Mouse (Mus musculus) embryo, embryonic 10.5 days (tissue): ENCODE measurements around the gene Cd300c.
"Not testable (repeated sequence)": the region's sequence is repeated elsewhere in the genome, so short reads cannot be mapped to it uniquely, and the experiment has no call there.

Experiments
- DNase-seq: peaks from one replicate; pipeline ENCODE4 v3.0.0-alpha.2; 2015; ENCODE audit warnings: low spot score

Gene Cd300c

DNA sequence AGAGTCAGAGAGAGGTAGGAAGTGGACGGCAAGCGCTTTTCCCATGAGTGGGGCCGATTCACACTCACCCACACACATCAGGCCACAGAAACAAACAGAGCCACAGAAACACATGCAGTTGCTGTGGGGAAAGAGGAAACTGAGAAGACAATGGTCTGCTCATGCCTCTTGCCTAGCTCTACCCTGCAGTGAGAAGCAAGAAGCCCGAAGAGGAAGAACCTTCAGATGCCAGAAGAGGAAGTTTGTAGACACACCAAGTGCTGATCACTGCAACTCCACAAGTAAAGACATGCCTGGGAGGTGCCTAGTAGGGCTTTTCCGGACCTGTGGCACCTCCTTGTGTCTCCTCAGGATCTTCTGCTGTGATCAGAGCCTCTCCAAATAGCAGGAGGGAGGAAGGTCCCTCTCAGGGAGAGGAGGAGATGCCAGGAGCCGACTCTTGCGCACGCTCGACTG, at the start of gene Cd300c:
Cd300c (minus strand) TSS at position 406 of the 456 bp plus-strand sequence.
- no peak for DNase-seq

DNA sequence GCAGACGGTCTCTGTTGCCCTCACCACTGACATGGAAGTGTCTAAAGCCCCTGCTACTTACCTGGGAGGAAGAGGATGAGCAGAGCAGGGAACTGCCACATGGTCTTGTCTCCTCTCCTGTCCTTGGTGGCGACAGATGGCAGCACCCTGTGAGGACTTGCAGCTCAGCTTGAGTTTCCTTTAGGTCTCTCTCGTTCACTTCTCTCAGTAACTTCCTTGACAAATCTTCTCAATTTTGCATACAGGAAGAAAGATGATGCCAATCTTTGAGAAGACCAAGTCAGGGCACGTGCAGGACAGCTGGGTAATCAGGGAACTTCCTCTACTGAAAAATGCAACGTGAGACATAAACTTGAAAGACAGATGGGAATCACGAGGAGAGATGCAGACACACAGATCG, 47.1 kb upstream of the Cd300c start, which contains the start of gene Cd300ld2:
Cd300ld2 (minus strand) TSS at position 101 of the 400 bp plus-strand sequence.
- DNase-seq: not testable (repeated sequence)

DNA sequence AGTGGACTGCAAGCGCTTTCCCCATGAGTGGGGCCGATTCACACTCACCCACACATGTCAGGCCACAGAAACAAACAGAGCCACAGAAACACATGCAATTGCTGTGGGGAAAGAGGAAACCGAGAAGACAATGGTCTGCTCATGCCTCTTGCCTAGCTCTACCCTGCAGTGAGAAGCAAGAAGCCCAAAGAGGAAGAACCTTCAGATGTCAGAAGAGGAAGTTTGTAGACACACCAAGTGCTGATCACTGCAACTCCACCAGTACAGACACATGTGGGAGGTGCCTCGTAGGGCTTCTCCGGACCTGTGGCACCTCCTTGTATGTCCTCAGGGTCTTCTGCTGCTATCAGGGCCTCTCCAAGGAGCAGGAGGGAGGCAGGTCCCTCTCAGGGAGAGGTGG, 35.1 kb upstream of the Cd300c start:
- DNase-seq: no peak

DNA sequence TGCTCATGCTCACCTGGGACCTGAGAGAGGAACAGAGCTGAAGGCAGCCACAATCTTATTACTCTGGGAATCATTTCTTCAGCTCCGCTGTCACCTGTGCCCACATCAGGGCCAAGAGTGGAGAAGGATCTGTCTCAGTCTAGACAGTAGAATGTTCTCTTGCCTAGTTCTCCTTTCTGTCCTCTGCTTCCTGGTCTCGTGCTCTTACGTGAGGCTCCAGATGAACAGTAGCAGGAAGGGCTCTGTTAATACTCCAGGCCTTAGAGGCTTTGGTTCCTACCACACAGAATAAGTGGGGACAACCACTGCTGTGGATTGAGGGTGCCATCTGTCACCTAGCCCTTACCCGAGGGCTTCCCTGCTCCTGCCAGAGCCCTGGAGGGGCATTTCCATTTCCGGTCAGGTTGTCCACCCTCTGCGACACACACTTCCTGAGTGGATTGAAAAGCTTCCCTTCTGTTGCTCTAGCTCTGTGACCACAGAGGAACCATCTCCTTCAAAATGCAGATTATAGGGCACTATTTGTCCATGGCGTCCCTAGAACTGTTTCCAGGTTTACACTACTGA, 32.6 kb upstream of the Cd300c start, which contains the start of gene Cd300c2:
Cd300c2 (minus strand) TSS at position 407 of the 567 bp plus-strand sequence.
- DNase-seq: no peak

DNA sequence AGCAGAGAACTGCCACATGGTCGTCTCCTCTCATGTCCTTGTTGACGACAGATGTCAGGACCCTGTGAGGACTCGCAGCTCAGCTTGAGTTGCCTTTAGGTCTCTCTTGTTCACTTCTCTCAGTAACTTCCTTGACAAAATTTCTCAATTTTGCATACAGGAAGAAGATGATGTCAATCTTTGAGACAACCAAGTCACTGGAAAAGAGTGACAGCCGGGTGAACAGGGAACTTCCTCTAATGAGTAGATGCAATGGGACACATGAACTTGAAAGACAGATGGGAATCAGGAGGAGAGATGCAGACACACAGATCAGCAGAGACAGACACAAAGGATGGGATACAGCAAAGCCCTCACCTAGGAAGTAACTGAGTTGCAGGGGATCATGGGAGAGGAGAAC, 20.8 kb upstream of the Cd300c start, which contains the start of gene Cd300ld:
Cd300ld (minus strand) TSS at position 130 of the 400 bp plus-strand sequence.
- DNase-seq: no peak

DNA sequence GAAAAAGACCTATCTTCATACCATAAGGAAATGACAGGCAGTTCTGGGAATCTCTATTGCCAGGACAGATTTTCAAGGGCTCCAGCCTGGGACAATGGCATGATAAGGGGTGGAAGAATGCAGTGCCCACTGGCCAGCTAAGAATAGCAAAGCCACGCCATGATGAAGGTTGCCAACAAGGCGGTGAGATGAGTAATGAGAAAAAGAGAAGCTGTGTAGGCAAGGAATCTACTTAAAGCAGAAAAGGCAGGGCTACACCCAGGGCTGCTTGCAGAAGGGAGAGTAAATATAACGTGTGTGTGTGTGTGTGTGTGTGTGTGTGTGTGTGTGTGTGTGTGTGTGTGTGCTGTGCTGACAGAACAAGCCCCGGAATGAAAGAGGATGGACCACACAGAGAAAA, 12.9 kb upstream of the Cd300c start:
- DNase-seq: no peak

DNA sequence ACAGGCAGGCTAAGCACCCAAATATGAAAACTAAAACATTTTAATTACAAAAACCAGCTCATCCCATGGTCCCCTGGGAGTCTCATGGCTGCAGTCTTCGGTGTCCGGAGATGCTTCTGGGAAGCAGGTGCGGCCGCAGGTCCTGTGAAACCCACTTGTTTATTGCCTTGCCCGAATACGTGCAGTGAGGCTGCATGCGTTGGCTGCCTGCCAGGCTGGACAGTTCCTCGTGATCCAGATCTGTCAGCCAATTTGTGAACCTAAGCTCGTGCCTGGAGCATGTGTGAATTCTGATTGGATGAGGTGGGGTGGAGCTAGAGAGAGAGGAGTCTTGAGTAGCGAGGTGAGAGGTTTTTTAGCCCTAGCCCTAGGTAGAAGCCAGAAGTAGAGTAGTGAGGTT, 3.8 kb upstream of the Cd300c start:
- no peak for DNase-seq

DNA sequence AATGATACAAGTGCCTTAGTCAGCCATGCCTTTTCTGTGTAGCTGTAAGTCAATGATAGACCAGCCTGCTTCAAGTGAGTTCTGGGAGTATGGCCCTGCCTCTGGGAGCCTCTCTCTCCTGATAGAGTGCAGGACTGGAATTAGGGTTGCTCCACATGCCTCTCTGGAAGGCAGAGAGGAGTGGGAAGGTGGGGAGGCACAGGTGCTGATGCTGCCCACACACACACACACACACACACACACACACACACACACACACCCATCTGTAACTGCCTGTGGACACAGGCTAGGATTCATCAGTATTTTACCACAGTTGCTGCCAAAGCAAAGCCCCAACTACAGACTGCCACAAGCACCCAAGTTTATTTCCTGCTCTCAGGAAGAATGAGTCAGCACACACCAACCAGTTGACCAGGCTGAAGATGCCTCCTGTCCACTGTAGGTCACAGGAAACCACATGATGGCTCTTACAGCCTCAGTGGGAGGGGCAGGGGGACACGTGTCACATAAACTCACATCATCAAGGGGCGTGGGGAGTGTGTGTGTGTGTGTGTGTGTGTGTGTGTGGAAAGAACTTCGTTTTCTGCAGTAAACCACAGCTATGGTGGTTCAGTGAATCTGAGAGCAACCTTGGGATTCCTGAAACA, 3.7 kb downstream of the Cd300c start:
- no peak for DNase-seq

DNA sequence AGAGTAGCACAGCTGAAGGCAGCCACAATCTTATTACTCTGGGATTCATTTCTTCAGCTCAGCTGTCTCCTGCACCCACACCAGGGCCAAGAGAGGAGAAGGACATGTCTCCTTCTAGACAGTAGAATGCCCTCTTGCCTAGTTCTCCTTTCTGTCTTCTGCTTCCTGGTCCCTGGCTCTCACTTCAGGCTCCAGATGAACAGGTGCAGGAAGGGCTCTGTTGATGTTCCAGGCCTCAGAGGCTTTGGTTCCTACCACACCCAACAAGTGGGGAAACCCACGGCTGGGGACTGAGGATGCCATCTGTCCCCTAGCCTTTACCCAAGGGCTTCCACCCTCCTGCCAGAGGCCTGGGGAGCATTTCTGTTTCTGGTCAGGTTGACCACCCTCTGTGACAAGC, 8.6 kb downstream of the Cd300c start:
- no peak for DNase-seq

DNA sequence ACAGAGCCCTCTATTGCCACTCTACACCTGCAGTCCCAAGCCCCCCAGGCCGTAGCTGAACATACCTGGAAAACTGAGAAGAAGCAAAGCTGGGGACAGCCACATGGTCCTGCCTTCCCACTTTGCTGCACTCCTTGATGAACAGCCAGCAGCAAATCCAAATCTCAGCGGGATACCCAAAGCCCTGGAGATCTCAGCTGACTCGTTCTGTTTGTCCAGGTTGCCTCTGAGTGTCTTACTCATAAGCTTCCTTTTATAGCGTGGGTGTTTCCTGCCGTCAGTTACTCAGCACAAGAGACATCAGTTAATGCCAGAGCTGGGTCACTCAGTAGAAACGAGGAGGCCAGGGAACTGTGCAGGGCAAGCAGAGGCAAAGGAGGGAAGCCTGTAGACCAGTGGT, 34.8 kb downstream of the Cd300c start, which contains the start of gene Cd300lb:
Cd300lb (minus strand) TSS at position 243 of the 400 bp plus-strand sequence.
- DNase-seq: no peak

DNA sequence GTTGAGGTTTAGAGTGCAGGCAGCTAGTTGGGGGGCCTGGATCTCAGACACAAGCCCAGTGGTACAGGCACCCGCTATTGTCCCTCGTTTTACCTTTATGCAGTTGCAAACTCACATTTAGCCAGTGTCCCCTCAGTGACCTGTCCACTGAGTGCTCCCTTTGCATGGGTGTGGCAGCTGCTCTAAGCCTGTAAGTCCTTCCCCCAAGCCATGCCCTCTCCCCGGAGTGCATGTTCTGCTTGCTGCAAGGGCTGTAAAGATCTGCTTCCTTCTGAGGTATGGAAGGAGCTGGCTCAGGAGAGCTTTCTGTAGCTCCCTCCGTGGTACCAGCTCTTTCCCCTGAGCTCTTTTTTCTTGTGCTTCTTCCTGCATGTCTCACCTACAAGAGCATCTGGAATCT, 35.4 kb downstream of the Cd300c start:
- no peak for DNase-seq

DNA sequence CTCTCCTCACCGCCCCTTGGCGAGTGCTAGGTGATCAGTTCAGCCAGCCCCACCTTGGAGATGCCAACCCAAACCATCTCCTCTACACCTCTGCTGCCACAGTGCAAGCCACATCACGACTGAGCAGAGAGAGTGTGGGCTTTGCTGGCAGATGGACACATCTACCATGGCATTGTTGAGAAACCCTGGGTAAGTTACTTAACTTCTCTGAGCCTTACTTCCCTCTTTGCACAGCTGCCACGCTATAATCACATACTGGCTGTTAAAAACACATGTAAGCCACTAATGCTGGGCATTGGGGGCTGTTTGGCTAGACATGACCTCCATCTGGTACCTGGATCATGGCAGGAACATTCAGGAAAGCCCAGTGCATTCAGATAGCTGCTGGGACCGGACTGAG, 37.9 kb downstream of the Cd300c start:
- DNase-seq: no peak

DNA sequence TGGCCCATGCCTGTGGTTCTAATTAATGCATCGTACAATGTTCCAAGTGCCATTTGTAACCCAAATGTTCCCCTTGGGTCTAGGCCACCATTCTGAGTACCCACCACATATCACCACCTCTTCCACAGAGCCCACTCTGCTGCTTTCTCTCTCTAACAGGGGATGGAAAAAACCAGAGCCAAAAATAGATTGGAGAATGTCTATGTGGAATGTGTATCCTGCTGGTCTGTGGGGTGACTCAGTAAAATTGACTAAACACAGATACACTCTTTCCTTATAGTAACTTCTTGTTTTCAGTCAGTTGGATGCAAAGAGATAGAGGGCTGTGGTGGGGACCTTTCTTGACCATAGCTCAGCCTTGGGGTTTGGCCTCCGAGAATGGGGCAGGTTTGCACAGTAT, 39.4 kb downstream of the Cd300c start:
- DNase-seq: no peak

DNA sequence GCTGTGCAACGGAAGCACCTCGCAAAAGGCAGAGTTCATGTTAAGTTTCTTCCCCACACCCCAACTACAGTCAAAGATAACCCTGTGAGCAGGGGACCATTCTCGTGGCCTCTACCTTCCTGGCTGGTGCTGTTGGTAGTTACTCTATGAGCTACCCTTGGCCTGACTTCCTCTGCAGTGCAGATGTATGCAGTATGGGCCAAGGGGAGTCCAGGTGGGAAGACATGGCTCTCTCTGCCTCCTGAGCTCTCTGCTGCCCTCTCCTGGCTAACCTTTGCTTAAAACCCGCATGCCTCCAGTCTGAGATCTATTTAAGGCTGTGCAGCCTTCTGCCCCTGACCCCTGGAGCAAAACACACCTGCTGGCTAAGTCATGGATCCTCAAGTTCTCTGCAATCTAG, 45.0 kb downstream of the Cd300c start:
- peak; percentile 30 for DNase-seq

DNA sequence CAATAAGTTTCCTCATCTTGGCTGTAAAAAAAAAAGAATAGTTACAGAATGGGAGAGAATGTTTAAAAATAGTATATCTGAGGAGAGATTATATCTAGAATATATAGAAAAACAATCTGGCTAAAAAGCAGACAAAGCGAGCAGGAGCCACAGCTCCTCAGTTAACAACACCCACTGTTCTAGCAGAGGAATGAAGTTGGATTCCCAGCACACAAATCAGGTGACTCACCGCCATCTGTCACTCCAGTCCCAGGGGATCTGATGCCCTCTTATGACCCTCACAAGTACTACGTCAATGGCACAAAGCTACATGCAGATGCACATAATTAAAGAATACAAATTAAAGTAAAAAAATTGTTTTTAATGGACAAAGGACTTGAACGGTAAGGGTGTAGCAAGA, 46.5 kb downstream of the Cd300c start:
- DNase-seq: no peak

DNA sequence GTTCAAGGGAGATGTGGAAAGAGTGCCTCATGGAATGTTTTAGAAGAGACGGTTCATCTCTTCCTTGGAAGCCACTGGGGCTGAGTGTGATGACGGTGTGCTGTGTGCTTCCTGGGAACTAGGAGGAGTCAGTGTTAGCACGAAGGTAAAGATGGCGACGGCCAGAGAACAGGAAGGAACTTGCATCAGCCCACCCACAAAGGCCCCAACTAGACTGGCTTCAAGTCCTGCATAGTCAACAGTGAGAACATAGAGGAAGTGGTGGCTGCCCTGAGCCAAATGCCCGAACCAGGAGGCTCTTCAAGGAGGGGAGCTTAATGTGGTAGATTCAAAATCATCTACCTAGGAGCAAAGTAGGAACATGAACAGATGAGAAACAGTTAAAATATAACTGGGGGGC, 51.8 kb downstream of the Cd300c start:
- no peak for DNase-seq

DNA sequence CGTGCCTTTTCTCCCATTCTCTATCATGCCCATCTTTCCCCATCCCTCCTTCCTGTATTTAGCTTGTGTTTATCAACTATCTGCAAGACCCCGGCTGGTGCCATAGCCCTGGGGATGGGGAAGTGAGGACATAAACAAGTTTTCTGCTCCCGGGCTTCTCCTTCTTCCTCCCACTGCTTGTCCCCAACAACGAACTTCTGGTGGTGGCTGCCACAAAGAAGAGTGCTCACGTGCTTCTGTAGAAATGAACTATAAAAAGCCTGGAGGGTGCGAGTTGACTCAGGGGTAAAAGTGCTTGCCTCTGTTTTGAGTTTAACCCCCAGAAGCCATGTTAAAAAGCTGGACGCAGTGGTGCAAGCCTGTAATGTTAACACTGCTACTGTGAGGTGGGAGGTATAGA, 54.0 kb downstream of the Cd300c start:
- no peak for DNase-seq

DNA sequence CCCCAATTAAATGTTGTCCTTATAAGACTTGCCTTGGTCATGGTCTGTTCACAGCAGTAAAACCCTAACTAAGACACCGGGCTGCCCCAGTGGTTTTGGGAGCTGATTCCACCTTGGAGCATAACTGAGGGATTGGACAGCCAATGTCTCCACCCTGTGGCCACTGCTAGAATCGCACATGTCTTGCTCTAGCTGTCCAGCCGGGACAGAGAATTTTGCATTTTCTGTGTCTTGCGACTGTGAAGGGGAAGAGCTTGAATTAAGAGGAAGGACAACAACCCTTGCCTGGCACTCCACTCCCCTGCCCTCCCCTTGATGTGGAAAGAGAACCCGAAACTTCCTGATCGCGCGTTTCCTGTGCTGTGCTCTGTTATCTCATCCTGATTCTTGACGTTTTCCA, 56.1 kb downstream of the Cd300c start:
- DNase-seq: peak; percentile 90

DNA sequence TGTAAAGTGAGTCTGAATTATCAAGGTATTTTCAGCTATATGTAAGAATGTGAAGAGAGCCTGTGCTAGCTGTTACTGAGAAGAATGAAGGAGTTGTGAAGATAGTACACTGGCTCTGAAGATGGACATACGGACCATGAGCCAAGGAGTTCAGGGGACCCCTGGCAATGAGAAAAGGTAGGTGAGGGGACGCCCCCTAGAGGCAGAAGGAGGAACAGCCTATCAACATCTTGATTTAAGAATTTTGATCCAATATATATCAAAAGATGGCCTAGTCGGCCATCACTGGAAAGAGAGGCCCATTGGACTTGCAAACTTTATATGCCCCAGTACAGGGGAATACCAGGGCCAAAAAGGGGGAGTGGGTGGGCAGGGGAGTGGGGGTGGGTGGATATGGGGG, 59.4 kb downstream of the Cd300c start:
- not testable (repeated sequence) for DNase-seq

DNA sequence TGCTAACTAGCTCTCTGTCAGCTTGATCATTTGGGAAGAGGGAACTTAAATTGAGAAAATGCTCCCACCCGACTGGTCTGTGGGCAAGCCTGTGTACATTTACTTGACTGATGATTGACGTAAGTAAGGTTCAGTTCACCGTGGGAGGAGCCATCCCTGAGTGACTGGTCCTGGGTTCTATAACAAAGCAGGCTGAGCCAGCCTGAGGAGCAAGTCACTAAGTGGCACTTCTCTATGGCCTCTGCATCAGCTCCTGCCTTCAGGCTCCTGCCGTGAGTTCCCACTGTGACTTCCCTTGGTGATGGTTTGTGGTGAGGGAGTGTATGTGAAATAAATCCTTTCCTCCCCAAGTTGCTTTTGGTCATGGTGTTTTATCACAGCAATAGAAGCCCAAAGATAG, 60.9 kb downstream of the Cd300c start:
- no peak for DNase-seq

DNA sequence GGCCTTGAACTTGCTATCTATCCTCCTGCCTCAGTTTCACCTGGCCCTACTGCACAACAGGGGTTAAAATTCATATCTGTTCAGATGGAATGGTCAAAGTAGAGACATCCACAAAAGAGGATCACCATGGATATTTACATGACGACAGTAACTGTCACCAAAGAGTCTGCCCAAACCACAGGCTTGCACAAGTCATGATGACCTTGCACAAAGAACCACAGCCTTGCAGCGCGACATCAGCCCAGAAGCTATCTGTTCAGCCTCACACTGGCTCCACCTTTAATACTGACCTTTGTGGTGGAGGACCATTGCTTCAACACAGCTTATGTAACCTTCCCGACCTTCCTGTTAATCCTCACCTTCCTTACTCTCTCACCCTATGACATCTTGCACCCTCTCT, 61.4 kb downstream of the Cd300c start:
- no peak for DNase-seq
